Mouse (Mus musculus): ENCODE results near the gene Gm3012. TPM values are rescaled to one million over a fixed set of nuclear protein-coding genes. Genes with fewer than 3 reads are reported as not detected.
"Not testable (repeated sequence)": the region's sequence is repeated elsewhere in the genome, so short reads cannot be mapped to it uniquely, and the experiment has no call there.

The Gm3012 gene
- not detected in 2 replicates for polyA plus RNA-seq (2015; fragmentation: Nextera tagmentation; extraction: Ambion mirVana)

DNA sequence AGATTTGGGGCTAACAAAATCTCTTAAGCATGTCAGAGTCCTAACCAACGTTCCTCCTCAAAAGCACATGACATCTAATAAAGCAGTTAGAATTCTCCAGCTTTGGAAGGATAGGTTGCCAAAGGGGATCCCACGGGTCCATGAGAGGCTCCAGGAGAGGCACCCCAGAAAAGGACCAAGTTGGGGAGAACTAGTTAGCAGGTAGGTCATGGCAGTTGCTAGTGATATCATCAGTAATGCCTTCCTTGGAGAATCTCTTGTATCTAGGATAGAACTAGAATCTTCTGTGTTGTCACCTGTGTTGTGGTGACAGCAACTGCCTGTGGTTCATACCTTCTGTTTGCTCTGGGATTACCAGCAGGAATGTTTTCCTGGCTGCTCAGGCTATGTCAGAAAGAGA lies at the start of gene Gm3012:
Gene Gm3012 (plus strand): TSS at position 301 of the 400 bp plus-strand sequence.
- not testable (repeated sequence) for H3K4me1 ChIP-seq (replicated peaks); H3K27me3 ChIP-seq; H3K27ac ChIP-seq; ATAC-seq (replicated peaks; ENCODE audit: insufficient number of reproducible peaks, insufficient read depth, low FRiP score, low read depth); H3K9ac ChIP-seq; H3K4me3 ChIP-seq; H3K36me3 ChIP-seq; H3K4me2 ChIP-seq; H3K9me3 ChIP-seq (replicated peaks)
- no CpG with 5 or more reads among the region's 2 CpGs for WGBS

DNA sequence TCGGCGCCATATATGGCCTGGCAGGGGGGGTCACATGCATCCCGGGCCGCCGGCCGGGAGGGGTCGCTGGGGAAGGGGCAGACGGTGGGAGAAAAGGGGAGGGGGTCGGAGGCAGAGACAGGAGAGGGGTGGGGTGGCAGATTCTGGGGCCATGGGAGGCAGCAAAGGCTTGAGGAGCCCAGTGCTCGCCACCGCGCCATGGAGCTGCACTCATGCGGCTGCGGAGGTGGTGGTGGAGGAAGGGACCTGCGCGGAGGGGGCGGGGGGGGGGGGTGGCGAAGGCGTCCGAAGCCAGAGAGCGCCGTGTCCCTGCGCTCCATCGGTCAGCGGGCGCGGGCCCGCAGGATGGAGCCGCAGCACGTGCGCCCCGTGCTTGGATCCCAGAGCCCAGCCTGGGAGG lies 17.4 kb downstream of the Gm3012 start, which contains the start of gene Gm3020:
Gene Gm3020 (plus strand): TSS at position 301 of the 400 bp plus-strand sequence.
- no CpG with 5 or more reads among the region's 32 CpGs for WGBS
- not testable (repeated sequence) for ATAC-seq (replicated peaks; ENCODE audit: insufficient number of reproducible peaks, insufficient read depth, low FRiP score, low read depth); H3K4me1 ChIP-seq (replicated peaks); H3K4me2 ChIP-seq; H3K9me3 ChIP-seq (replicated peaks); H3K36me3 ChIP-seq; H3K4me3 ChIP-seq; H3K27ac ChIP-seq; H3K9ac ChIP-seq; H3K27me3 ChIP-seq

DNA sequence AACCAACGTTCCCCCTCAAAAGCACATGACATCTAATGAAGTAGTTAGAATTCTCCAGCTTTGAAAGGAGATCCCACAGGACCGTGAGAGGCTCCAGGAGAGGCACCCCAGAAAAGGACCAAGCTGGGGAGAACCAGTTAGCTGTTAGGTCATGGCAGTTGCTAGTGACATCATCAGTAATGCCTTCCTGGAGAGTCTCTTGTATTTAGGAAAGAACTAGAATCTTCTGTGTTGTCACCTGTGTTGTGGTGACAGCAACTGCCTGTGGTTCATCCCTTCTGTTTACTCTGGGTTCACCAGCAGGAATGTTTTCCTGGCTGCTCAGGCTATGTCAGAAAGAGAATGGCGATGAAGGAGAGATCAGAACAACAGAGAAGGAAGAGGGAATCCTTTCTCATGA lies 54.2 kb downstream of the Gm3012 start, which contains the start of gene Gm3043:
Gene Gm3043 (plus strand): TSS at position 301 of the 400 bp plus-strand sequence.
- ATAC-seq (replicated peaks; ENCODE audit: insufficient number of reproducible peaks, insufficient read depth, low FRiP score, low read depth); H3K4me1 ChIP-seq (replicated peaks): not testable (repeated sequence)
- WGBS = no CpG with 5 or more reads among the region's 3 CpGs

More for the DNA sequence above, 54.2 kb downstream of the Gm3012 start, which contains the start of gene Gm3043:
- not testable (repeated sequence) for H3K27ac ChIP-seq; H3K4me2 ChIP-seq; H3K9me3 ChIP-seq (replicated peaks); H3K4me3 ChIP-seq; H3K9ac ChIP-seq; H3K27me3 ChIP-seq; H3K36me3 ChIP-seq

Other genes with a start within 250 kb of the Gm3012 start
- gene Gm10413, start 239.4 kb upstream of the Gm3012 start, polyA plus RNA-seq (2015; fragmentation: Nextera tagmentation; extraction: Ambion mirVana) = not detected in 2 replicates
- 5.9 and 6.1 TPM in 2 replicates for gene Gm10409, start 221.9 kb upstream of the Gm3012 start, polyA plus RNA-seq (2015; fragmentation: Nextera tagmentation; extraction: Ambion mirVana)
- 10.4 and 10.5 TPM in 2 replicates for gene Gm3005, start 206.4 kb upstream of the Gm3012 start, polyA plus RNA-seq (2015; fragmentation: Nextera tagmentation; extraction: Ambion mirVana)
- gene Gm10408, start 185.1 kb upstream of the Gm3012 start, polyA plus RNA-seq (2015; fragmentation: Nextera tagmentation; extraction: Ambion mirVana) = not detected in 2 replicates
- 5.9 and 6.1 TPM in 2 replicates for gene Gm3020, start 17.5 kb downstream of the Gm3012 start, polyA plus RNA-seq (2015; fragmentation: Nextera tagmentation; extraction: Ambion mirVana)
- gene Gm3043, start 54.3 kb downstream of the Gm3012 start, polyA plus RNA-seq (2015; fragmentation: Nextera tagmentation; extraction: Ambion mirVana) = not detected in 2 replicates
- gene Gm3002, start 175.6 kb downstream of the Gm3012 start, polyA plus RNA-seq (2015; fragmentation: Nextera tagmentation; extraction: Ambion mirVana) = 2.6 and 3.4 TPM in 2 replicates
- not detected in 2 replicates for gene Gm3033, start 211.7 kb downstream of the Gm3012 start, polyA plus RNA-seq (2015; fragmentation: Nextera tagmentation; extraction: Ambion mirVana)
- gene Gm2916, start 249.7 kb downstream of the Gm3012 start, polyA plus RNA-seq (2015; fragmentation: Nextera tagmentation; extraction: Ambion mirVana) = not detected in 2 replicates

All from heart, embryonic 15.5 days (tissue).